Mouse (Mus musculus): ENCODE measurements around the gene Npas2.

The Npas2 gene

GRCm38 (mm10) chr1:39325228-39325627 lies 131.7 kb downstream of the Npas2 start:
- in situ Hi-C loops (cut with MboI; ENCODE audit: unreplicated experiment in 2 of 2), result no loop called here

GRCm38 (mm10) chr1:39327546-39327945 lies 134.0 kb downstream of the Npas2 start:
- in situ Hi-C loops (cut with MboI; ENCODE audit: unreplicated experiment in 2 of 2), result no loop called here

- in situ Hi-C loops (cut with MboI; ENCODE audit: unreplicated experiment in 2 of 2), result no loop called here
Observed at GRCm38 (mm10) chr1:39330857-39331594, 137.5 kb downstream of the Npas2 start.

GRCm38 (mm10) chr1:39332456-39332855 lies 138.9 kb downstream of the Npas2 start:
- in situ Hi-C loops (cut with MboI; ENCODE audit: unreplicated experiment in 2 of 2), result no loop called here

- in situ Hi-C loops (cut with MboI; ENCODE audit: unreplicated experiment in 2 of 2), result no loop called here
Observed at GRCm38 (mm10) chr1:39335561-39336196, 142.1 kb downstream of the Npas2 start.

- in situ Hi-C loops (cut with MboI; ENCODE audit: unreplicated experiment in 2 of 2), result no loop called here
Observed at GRCm38 (mm10) chr1:39336788-39337187, 143.3 kb downstream of the Npas2 start.

GRCm38 (mm10) chr1:39338831-39339230 lies 145.3 kb downstream of the Npas2 start:
- in situ Hi-C loops (cut with MboI; ENCODE audit: unreplicated experiment in 2 of 2), result no loop called here

GRCm38 (mm10) chr1:39339455-39339854 lies 145.9 kb downstream of the Npas2 start:
- in situ Hi-C loops (cut with MboI; ENCODE audit: unreplicated experiment in 2 of 2), result no loop called here

GRCm38 (mm10) chr1:39340156-39340555 lies 146.6 kb downstream of the Npas2 start:
- in situ Hi-C loops (cut with MboI; ENCODE audit: unreplicated experiment in 2 of 2), result loop anchor here in 1 of 2 experiments (10.0 kb wide), 1 partner anchor 335 kb away; no protein-coding TSS in a partner anchor

GRCm38 (mm10) chr1:39340647-39341046 lies 147.1 kb downstream of the Npas2 start:
- in situ Hi-C loops (cut with MboI; ENCODE audit: unreplicated experiment in 2 of 2), result loop anchor here in 1 of 2 experiments (10.0 kb wide), 1 partner anchor 336 kb away; no protein-coding TSS in a partner anchor

- in situ Hi-C loops (cut with MboI; ENCODE audit: unreplicated experiment in 2 of 2), result loop anchor here in 1 of 2 experiments (10.0 kb wide), 1 partner anchor 337 kb away; no protein-coding TSS in a partner anchor
Observed at GRCm38 (mm10) chr1:39341807-39342206, 148.3 kb downstream of the Npas2 start.

GRCm38 (mm10) chr1:39343242-39343641 lies 149.7 kb downstream of the Npas2 start:
- in situ Hi-C loops (cut with MboI; ENCODE audit: unreplicated experiment in 2 of 2), result loop anchor here in 1 of 2 experiments (10.0 kb wide), 1 partner anchor 338 kb away; no protein-coding TSS in a partner anchor

GRCm38 (mm10) chr1:39344981-39345600 lies 151.6 kb downstream of the Npas2 start:
- in situ Hi-C loops (cut with MboI; ENCODE audit: unreplicated experiment in 2 of 2), result loop anchor here in 1 of 2 experiments (10.0 kb wide), 1 partner anchor 340 kb away; no protein-coding TSS in a partner anchor

- in situ Hi-C loops (cut with MboI; ENCODE audit: unreplicated experiment in 2 of 2), result loop anchor here in 1 of 2 experiments (10.0 kb wide), 1 partner anchor 344 kb away; no protein-coding TSS in a partner anchor
Observed at GRCm38 (mm10) chr1:39349001-39349400, 155.5 kb downstream of the Npas2 start.

GRCm38 (mm10) chr1:39349427-39349826 lies 155.9 kb downstream of the Npas2 start:
- in situ Hi-C loops (cut with MboI; ENCODE audit: unreplicated experiment in 2 of 2), result loop anchor here in 1 of 2 experiments (10.0 kb wide), 1 partner anchor 345 kb away; no protein-coding TSS in a partner anchor

- in situ Hi-C loops (cut with MboI; ENCODE audit: unreplicated experiment in 2 of 2), result no loop called here
Observed at GRCm38 (mm10) chr1:39361754-39362514, 168.4 kb downstream of the Npas2 start.

- in situ Hi-C loops (cut with MboI; ENCODE audit: unreplicated experiment in 2 of 2), result no loop called here
Observed at GRCm38 (mm10) chr1:39362515-39362893, 169.0 kb downstream of the Npas2 start.

GRCm38 (mm10) chr1:39365562-39365961 lies 172.0 kb downstream of the Npas2 start:
- in situ Hi-C loops (cut with MboI; ENCODE audit: unreplicated experiment in 2 of 2), result no loop called here

GRCm38 (mm10) chr1:39367045-39367444 lies 173.5 kb downstream of the Npas2 start:
- in situ Hi-C loops (cut with MboI; ENCODE audit: unreplicated experiment in 2 of 2), result no loop called here

GRCm38 (mm10) chr1:39367601-39368266 lies 174.2 kb downstream of the Npas2 start, which contains the start of gene Rpl31:
Gene Rpl31 (plus strand): TSS chr1:39367842.
- in situ Hi-C loops (cut with MboI; ENCODE audit: unreplicated experiment in 2 of 2), result no loop called here
